Mouse (Mus musculus) hindbrain, embryonic 12.5 days (tissue): ENCODE data around the gene Ptgdr2. TPM values are rescaled to one million over a fixed set of nuclear protein-coding genes. Genes with fewer than 3 reads are reported as not detected.

Experiments used
- ATAC-seq: fragments of 200-750 bp; cut with Nextera tagmentation; 2 replicates; pipeline ENCODE4 v1.8.0; 2017; ENCODE audit warnings: moderate TSS enrichment; ENCODE audit not compliant: low FRiP score
- H3K27ac ChIP-seq: fragments of 300-500 bp; sonication (generic); 2 replicates; pipeline ENCODE4 v1.5.1; 2016; ENCODE audit warnings: mild to moderate bottlenecking
- H3K27me3 ChIP-seq: fragments of 300-500 bp; sonication (generic); 2 replicates; pipeline ENCODE4 v1.6.1; 2016; ENCODE audit warnings: mild to moderate bottlenecking
- H3K36me3 ChIP-seq: fragments of 300-500 bp; sonication (generic); 2 replicates; pipeline ENCODE4 v1.6.1; 2016; ENCODE audit warnings: mild to moderate bottlenecking
- H3K4me1 ChIP-seq: fragments of 300-500 bp; sonication (generic); 2 replicates; pipeline ENCODE4 v1.6.1; 2016
- H3K4me2 ChIP-seq: fragments of 300-500 bp; sonication (generic); replicated peaks from 2 replicates; pipeline ENCODE4 v1.6.1; 2016; ENCODE audit warnings: mild to moderate bottlenecking
- H3K4me3 ChIP-seq: fragments of 300-500 bp; sonication (generic); 2 replicates; pipeline ENCODE4 v1.5.1; 2016; ENCODE audit warnings: mild to moderate bottlenecking
- H3K9ac ChIP-seq: fragments of 300-500 bp; sonication (generic); 2 replicates; pipeline ENCODE4 v1.6.1; 2016; ENCODE audit warnings: mild to moderate bottlenecking, moderate library complexity
- H3K9me3 ChIP-seq: fragments of 300-500 bp; sonication (generic); replicated peaks from 2 replicates; pipeline ENCODE4 v1.6.1; 2016; ENCODE audit warnings: mild to moderate bottlenecking
- WGBS: fragments of 180-500 bp; shearing (Covaris S2); methylation state at CpG from one replicate; pipeline ENCODE4 v1.1.7; 2016; 5-methylcytosine and 5-hydroxymethylcytosine counted together
- polyA plus RNA-seq: library from polyadenylated mRNA; unstranded; fragments of >200 nt; fragmentation: Nextera tagmentation; extraction: Ambion mirVana; gene quantifications from 2 replicates; pipeline ENCODE4 v1.2.1, GENCODE M21; 2016

Gene Ptgdr2
- polyA plus RNA-seq, 1 experiment from 2014 or later = 0.10 TPM

- H3K9me3 ChIP-seq = no peaks in the 10 kb centered on the region
- no peaks in the 10 kb centered on the region for H3K4me1 ChIP-seq
- no peak overlapping the region for H3K4me2 ChIP-seq
- H3K4me3 ChIP-seq = no peak overlapping the region
- H3K36me3 ChIP-seq = peaks cover 40% of the 10 kb centered on the region
- H3K27me3 ChIP-seq = no peaks in the 10 kb centered on the region
- H3K27ac ChIP-seq = no peak overlapping the region
- no peak for ATAC-seq
- WGBS = 76% methylated on average over 6 of the region's 6 CpGs
- no peak overlapping the region for H3K9ac ChIP-seq
These were observed 27.8 kb upstream of the Ptgdr2 start for GRCm38 (mm10) chr19:10909087-10909721.

- H3K9ac ChIP-seq = no peak overlapping the region
- no peak overlapping the region for H3K4me2 ChIP-seq
- no peaks in the 10 kb centered on the region for H3K4me1 ChIP-seq
- no peak for ATAC-seq
- H3K4me3 ChIP-seq = no peak overlapping the region
- H3K27me3 ChIP-seq = no peaks in the 10 kb centered on the region
- no peaks in the 10 kb centered on the region for H3K9me3 ChIP-seq
- no peaks in the 10 kb centered on the region for H3K36me3 ChIP-seq
- WGBS = 75% methylated on average over 7 of the region's 7 CpGs
- no peak overlapping the region for H3K27ac ChIP-seq
These were observed 22.7 kb upstream of the Ptgdr2 start for GRCm38 (mm10) chr19:10914291-10914690.

- H3K36me3 ChIP-seq = no peaks in the 10 kb centered on the region
- H3K4me3 ChIP-seq = no peak overlapping the region
- no peak for ATAC-seq
- H3K4me1 ChIP-seq = no peaks in the 10 kb centered on the region
- 79% methylated on average over 2 of the region's 2 CpGs for WGBS
- H3K4me2 ChIP-seq = no peak overlapping the region
- H3K9ac ChIP-seq = 0 out of 2 replicates have a peak overlapping the region, but pooled peaks have one; percentile 32
- H3K27ac ChIP-seq = no peak overlapping the region
- no peaks in the 10 kb centered on the region for H3K27me3 ChIP-seq
- H3K9me3 ChIP-seq = no peaks in the 10 kb centered on the region
These were observed 22.1 kb upstream of the Ptgdr2 start for GRCm38 (mm10) chr19:10914870-10915269.

- Histone ChIP-seq H3K4me1 (no peaks in the 10 kb centered on the region), H3K27me3 (no peaks in the 10 kb centered on the region), H3K9ac (no peak overlapping the region), H3K27ac (no peak overlapping the region), H3K4me3 (no peak overlapping the region), H3K36me3 (no peaks in the 10 kb centered on the region), H3K9me3 (no peaks in the 10 kb centered on the region), H3K4me2 (no peak overlapping the region)
- no peak for ATAC-seq
- 65% methylated on average over 5 of the region's 5 CpGs for WGBS
These were observed 20.5 kb upstream of the Ptgdr2 start for GRCm38 (mm10) chr19:10916506-10916905.

DNA sequence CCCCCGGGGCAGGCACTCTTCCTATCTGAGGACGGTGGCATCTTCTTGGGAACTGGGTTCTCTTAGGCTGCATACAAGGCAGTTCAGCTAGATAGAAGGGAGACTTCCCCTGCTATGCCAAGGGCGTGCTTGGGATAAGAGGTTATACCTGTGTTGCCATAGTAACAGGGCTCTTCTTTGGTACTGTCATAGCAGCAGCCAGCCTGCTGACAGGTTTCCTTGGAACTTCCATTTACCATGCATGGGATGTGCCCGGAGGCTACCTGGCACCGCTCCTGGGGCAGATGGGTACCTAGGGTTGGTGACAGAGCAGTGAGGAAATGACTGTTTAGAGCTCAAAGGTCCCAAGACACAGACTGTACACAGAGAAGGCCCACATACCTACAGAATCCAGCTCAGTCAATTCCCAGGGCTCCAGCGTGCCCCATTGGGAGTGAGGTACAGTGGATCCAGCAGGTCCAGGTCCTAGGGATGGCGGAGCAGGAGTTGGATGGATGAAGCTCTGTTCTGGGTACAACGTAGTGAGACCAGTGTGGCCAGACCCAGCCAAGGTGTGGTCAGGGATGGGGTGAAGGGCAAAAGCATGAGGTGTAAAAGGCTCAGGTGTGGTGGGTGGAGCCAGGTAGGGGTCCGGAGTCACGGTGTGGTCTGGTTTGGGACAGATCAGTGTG lies 18.5 kb upstream of the Ptgdr2 start:
- Histone ChIP-seq H3K9ac (no peak overlapping the region), H3K4me3 (no peak overlapping the region), H3K27ac (no peak overlapping the region), H3K4me2 (no peak overlapping the region), H3K4me1 (no peaks in the 10 kb centered on the region), H3K9me3 (no peaks in the 10 kb centered on the region), H3K27me3 (no peaks in the 10 kb centered on the region), H3K36me3 (no peaks in the 10 kb centered on the region)
- 88% methylated on average over 10 of the region's 10 CpGs for WGBS
- no peak for ATAC-seq

GRCm38 (mm10) chr19:10920532-10920931 lies 16.4 kb upstream of the Ptgdr2 start, which contains the start of gene Zp1:
TSS of gene Zp1 (minus strand) at chr19:10920632.
- Histone ChIP-seq H3K36me3 (no peaks in the 10 kb centered on the region), H3K4me2 (no peak within 1 kb of the TSS), H3K9me3 (no peaks in the 10 kb centered on the region), H3K4me3 (no peak within 1 kb of the TSS), H3K27me3 (no peaks in the 10 kb centered on the region), H3K27ac (no peak within 1 kb of the TSS), H3K4me1 (no peaks in the 10 kb centered on the region), H3K9ac (no peak within 1 kb of the TSS)
- 56% methylated on average over 2 of the region's 2 CpGs for WGBS
- no peak for ATAC-seq

GRCm38 (mm10) chr19:10921058-10921457 lies 15.9 kb upstream of the Ptgdr2 start:
- 78% methylated on average over 3 of the region's 3 CpGs for WGBS
- no peak for ATAC-seq
- Histone ChIP-seq H3K27ac (no peak overlapping the region), H3K9me3 (no peaks in the 10 kb centered on the region), H3K27me3 (no peaks in the 10 kb centered on the region), H3K36me3 (no peaks in the 10 kb centered on the region), H3K9ac (no peak overlapping the region), H3K4me3 (no peak overlapping the region), H3K4me1 (no peaks in the 10 kb centered on the region), H3K4me2 (no peak overlapping the region)

DNA sequence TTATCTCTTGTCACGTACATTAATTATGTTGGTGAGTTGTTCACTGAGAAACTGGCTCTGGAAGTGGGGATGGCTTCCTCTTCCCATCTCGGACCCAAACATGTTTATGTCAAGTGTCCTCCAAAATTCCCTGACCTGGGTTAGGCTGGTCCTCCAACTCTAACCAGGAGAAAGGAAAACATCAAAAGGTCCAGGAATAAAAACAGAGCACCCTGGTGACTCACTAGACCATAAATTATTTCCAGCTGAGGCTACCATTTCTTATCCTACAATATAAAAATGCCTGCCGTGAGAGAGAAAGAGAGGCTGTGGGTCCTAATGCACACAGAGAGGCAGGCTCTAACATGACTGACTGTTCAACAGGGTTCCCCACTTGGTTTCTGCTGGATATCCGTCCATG lies 12.7 kb upstream of the Ptgdr2 start:
- 52% methylated on average over 4 of the region's 4 CpGs for WGBS
- Histone ChIP-seq H3K9ac (no peak overlapping the region), H3K36me3 (no peaks in the 10 kb centered on the region), H3K4me1 (0 out of 2 replicates have a peak, but pooled peaks cover 4% of the 10 kb centered on the region), H3K9me3 (no peaks in the 10 kb centered on the region), H3K4me3 (no peak overlapping the region), H3K27ac (no peak overlapping the region), H3K4me2 (no peak overlapping the region), H3K27me3 (no peaks in the 10 kb centered on the region)
- no peak for ATAC-seq

DNA sequence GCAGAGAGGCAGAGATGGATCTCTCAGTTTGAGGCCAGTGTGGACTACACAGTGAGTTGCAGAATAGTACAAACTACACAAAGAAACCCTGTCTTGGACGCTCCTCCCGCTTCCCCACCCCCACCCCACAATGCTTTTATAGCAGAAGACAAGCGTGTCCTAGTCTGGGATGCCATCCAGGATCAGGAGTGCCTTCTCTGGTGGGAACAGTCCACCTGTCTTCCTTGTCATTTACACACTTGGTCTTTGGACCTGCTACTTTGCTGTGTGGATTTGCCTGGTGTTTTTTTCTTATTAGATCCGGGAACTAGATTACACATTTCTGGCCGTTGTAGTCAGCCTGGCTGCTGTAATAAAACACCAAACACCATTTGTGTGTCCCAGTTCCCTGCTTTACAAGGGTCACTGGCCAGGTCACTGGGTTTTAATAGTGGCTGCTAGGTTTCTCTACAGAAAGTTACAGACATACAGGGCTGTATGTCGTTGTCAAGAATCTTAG lies 10.8 kb upstream of the Ptgdr2 start:
- 0 out of 2 replicates have a peak, but pooled peaks cover 4% of the 10 kb centered on the region for H3K4me1 ChIP-seq
- 18% methylated on average over 6 of the region's 6 CpGs for WGBS
- no peaks in the 10 kb centered on the region for H3K36me3 ChIP-seq
- no peak overlapping the region for H3K4me3 ChIP-seq
- H3K27me3 ChIP-seq = no peaks in the 10 kb centered on the region
- H3K9ac ChIP-seq = no peak overlapping the region
- no peak for ATAC-seq
- H3K4me2 ChIP-seq = no peak overlapping the region
- no peak overlapping the region; the same call in 1 of the 2 replicates for H3K27ac ChIP-seq
- no peaks in the 10 kb centered on the region for H3K9me3 ChIP-seq

DNA sequence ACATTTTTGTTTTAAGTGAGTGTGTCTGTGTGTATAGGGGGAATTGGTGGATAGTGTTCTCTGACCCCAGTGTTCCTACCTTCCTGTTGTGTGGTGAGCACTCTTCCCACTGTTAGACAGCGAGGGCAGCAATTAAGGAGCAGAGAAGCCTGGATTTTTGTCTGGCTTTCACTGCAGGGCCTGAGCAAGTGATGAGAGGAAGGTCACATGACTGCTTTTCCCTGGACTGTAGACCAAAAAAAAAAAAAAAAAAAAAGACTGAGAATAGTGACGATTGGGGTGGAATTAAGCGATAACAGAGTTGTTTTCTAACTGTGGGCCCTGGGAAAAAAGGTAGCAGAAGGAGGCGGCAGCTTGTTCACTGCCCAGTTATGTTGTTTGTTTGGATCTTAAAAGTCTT lies 10.3 kb upstream of the Ptgdr2 start:
- H3K9ac ChIP-seq = no peak overlapping the region
- no peaks in the 10 kb centered on the region for H3K9me3 ChIP-seq
- H3K4me3 ChIP-seq = no peak overlapping the region
- ATAC-seq = no peak
- H3K27me3 ChIP-seq = no peaks in the 10 kb centered on the region
- 37% methylated on average over 4 of the region's 4 CpGs for WGBS
- H3K36me3 ChIP-seq = no peaks in the 10 kb centered on the region
- H3K4me2 ChIP-seq = no peak overlapping the region
- no peak overlapping the region for H3K27ac ChIP-seq
- 0 out of 2 replicates have a peak, but pooled peaks cover 4% of the 10 kb centered on the region for H3K4me1 ChIP-seq

- H3K9me3 ChIP-seq = no peaks in the 10 kb centered on the region
- ATAC-seq = no peak
- H3K4me2 ChIP-seq = no peak overlapping the region
- 0 out of 2 replicates have a peak, but pooled peaks cover 4% of the 10 kb centered on the region for H3K4me1 ChIP-seq
- no peak overlapping the region for H3K27ac ChIP-seq
- 92% methylated on average over 2 of the region's 2 CpGs for WGBS
- H3K9ac ChIP-seq = no peak overlapping the region
- no peaks in the 10 kb centered on the region for H3K36me3 ChIP-seq
- H3K4me3 ChIP-seq = no peak overlapping the region
- no peaks in the 10 kb centered on the region for H3K27me3 ChIP-seq
These were observed 6.3 kb upstream of the Ptgdr2 start for GRCm38 (mm10) chr19:10930641-10931040.

- no peaks in the 10 kb centered on the region for H3K4me1 ChIP-seq
- H3K27me3 ChIP-seq = no peaks in the 10 kb centered on the region
- H3K36me3 ChIP-seq = no peaks in the 10 kb centered on the region
- H3K27ac ChIP-seq = no peak overlapping the region
- no peak for ATAC-seq
- WGBS = 37% methylated on average over 5 of the region's 5 CpGs
- no peak overlapping the region for H3K9ac ChIP-seq
- H3K4me2 ChIP-seq = no peak overlapping the region
- 0 out of 2 replicates have a peak, but pooled peaks cover 4% of the 10 kb centered on the region for H3K9me3 ChIP-seq
- H3K4me3 ChIP-seq = no peak overlapping the region
These were observed 1.9 kb upstream of the Ptgdr2 start for GRCm38 (mm10) chr19:10935029-10935428.
